Mouse (Mus musculus): ENCODE data around the gene Myh1.

Gene Myh1

GRCm38 (mm10) chr11:67235639-67236358, 35.9 kb downstream of the Myh1 start:
- peak; percentile 49 for DNase-seq (ENCODE audit: low spot score)

- DNase-seq (ENCODE audit: low spot score): no peak
These were observed 36.9 kb downstream of the Myh1 start for GRCm38 (mm10) chr11:67236799-67237198.

GRCm38 (mm10) chr11:67237481-67238079, 37.7 kb downstream of the Myh1 start, which contains the start of gene Myh4:
Gene Myh4, plus strand, starts transcription at chr11:67238029.
- DNase-seq (ENCODE audit: low spot score): no peak

- no peak for DNase-seq (ENCODE audit: low spot score)
These were observed 41.2 kb downstream of the Myh1 start for GRCm38 (mm10) chr11:67241051-67241450.

GRCm38 (mm10) chr11:67253691-67254090, 53.8 kb downstream of the Myh1 start:
- DNase-seq (ENCODE audit: low spot score): no peak

GRCm38 (mm10) chr11:67257048-67257447, 57.2 kb downstream of the Myh1 start:
- DNase-seq (ENCODE audit: low spot score): no peak

- no peak for DNase-seq (ENCODE audit: low spot score)
These were observed 61.1 kb downstream of the Myh1 start for GRCm38 (mm10) chr11:67260956-67261355.

Data from layer of hippocampus, adult 9-10 months (tissue).